Mouse (Mus musculus) lung, postnatal 0 days (tissue): ENCODE data around the gene Mpig6b.

Source experiments
- CTCF ChIP-seq: IDR thresholded peaks from 2 replicates; pipeline ENCODE4 v1.5.1; 2016; ENCODE audit warnings: antibody characterized with exemption, mild to moderate bottlenecking
- EP300 ChIP-seq: IDR thresholded peaks from 2 replicates; pipeline ENCODE4 v1.6.1; 2016; ENCODE audit warnings: antibody characterized with exemption, mild to moderate bottlenecking, control low read depth

- TF ChIP-seq EP300 (no peak), CTCF (no peak)
Observed at GRCm38 (mm10) chr17:35027277-35028068, 38.5 kb downstream of the Mpig6b start, which contains the start of gene Sapcd1.
